Mouse (Mus musculus): ENCODE results near the gene Slc46a3.
"Not testable (repeated sequence)": the region's sequence is repeated elsewhere in the genome, so short reads cannot be mapped to it uniquely, and the experiment has no call there.

The Slc46a3 gene

GRCm38 (mm10) chr5:147894455-147895076, at the start of gene Slc46a3:
Slc46a3 (minus strand) TSS chr5:147894815.
- peak; percentile 91 for DNase-seq (ENCODE audit: low read depth, low spot score)

- DNase-seq (ENCODE audit: low read depth, low spot score), result no peak
These were observed 44.6 kb upstream of the Slc46a3 start for GRCm38 (mm10) chr5:147939226-147939625.

DNA sequence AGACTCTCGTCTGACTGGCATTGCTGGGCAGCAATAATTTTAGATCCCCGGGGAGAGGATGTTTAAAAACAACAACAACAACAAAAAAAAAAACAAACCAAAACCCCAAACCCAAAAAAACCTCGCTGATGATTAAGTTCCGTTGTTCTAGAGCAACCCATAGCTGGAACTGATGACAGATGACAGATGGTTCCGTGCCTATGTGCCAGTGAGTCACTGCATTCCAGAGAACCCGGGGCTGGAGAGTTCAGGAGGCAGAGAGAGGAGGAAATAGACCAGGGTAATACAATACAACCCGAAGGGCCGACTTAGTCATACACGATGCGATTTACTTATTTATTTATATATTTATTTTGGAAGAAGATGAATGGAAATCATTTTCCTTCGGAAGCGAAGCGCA, 40.5 kb upstream of the Slc46a3 start:
- DNase-seq (ENCODE audit: low read depth, low spot score), result no peak

DNA sequence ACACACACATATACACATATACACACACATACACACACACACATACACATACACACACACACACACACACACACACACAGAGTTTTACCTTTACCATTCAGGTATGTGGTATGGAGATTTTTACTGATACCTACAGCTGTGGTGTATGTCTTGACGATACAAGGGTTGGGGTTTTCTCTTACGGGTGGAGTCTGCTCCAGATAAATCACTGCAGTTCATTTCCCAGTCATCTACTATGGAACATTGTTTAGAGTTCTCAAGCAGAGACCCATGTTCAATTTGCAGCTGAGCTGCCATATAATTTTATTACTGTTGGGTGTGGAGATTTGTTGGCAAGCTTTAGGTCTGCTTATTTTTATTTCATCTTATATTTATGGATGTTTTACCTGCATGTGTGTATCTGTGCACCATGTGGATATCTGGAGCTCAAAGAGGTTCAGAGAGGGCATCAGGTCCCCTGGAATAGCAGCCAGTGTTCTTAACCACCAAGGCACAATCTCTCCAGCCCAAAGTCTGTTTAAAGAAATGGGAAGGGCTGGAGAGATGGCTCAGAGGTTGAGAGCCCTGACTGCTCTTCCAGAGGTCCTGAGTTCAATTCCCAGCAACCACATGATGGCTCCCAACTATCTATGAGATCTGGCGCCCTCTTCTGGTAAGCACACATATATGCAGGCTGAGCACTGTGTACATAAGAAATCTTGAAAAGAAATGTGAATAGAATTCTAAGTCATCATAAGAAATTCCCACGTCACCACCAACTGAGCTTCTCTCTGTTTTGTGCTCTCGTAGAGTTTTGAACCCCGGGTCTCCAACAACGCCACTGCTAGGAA, 34.3 kb upstream of the Slc46a3 start:
- DNase-seq (ENCODE audit: low read depth, low spot score), result no peak

DNA sequence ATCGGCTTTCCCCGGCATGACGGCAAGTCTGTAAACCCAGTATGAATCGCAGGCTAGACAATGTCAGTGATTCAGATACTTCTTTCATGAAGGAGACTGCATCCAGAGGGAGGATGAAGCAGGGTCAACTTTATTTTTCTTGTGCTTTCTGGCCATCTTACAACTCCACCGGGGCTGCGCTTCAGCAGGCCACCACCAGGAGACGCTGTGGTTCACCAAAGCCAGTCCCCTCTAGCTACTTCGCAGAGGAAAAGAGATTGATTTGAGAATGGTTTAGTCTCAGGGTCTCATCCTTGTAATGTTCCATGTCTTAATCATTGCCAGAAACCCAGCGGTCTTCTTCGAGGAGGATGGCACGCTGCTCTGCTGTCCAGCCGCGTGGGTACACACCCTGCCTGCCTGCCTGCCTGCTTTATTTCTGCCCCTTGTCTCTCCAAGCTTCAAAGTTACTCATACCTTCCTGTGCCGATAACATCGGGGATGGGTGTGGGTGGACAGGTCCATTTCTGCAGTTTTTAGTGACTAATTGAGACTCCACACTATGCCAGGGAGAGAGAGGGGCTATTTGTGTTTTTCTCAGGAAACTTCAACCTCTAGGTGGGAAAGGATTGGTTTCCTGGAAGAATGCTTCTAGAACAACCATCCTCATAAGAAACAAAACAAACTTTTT, 31.5 kb upstream of the Slc46a3 start:
- DNase-seq (ENCODE audit: low read depth, low spot score), result no peak

- DNase-seq (ENCODE audit: low read depth, low spot score), result no peak
These were observed 30.0 kb upstream of the Slc46a3 start for GRCm38 (mm10) chr5:147924621-147925020.

DNA sequence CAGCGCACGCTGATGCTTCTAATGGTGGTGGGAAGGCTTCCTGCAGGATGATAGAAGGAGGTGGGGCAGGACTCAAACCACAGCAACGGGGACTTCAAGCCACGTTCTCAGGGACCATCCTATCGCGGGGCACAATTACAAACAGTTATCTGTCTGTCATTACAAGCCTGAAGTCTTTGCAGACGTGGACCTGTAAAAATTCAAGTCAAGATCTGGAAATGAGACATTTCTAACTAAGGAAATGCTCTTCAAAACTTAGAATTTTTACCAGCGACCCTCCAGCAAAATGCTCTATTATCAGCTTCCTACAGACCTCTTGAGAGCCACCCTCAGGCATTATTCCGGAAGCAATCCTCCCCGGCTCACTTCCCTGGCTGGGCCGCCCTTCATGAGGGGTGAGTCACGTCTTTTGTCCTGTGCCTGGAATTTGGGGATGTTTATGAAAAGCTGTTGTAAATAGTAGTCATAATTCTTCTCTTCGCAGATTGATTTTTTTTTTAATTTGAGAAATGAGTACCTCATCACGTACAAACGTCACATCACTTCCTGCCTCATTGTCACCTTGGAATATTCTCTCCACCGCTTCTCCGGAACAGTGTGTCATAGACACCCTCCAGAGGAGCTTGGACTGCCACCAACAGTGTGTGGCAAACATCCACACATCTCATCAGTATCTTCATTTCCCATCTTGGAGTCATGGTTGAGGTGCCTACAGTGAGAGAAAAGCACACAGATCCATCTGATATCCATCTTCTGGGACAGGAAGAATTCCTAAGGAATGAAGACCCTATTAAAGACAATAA, 23.6 kb upstream of the Slc46a3 start:
- no peak for DNase-seq (ENCODE audit: low read depth, low spot score)

DNA sequence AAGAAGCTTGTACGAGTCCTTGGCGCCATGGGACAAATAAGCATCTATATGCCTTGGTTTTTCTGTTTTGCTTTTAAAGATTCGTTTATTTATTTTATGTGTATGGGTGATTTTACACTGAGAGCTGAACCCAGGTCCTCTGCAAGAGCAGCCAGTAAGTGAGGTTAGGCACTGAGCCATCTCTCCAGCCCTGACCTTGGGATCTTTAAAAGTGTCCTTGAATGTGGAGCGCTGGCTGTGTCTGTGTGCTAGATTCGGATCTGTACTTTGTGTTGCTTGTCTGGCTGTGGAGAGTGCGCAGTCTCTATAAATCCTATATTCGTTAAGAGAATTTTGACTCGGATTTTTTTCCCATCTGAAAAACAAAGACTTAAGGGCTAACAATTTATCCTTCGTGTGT, 21.6 kb upstream of the Slc46a3 start:
- DNase-seq (ENCODE audit: low read depth, low spot score), result no peak

- no peak for DNase-seq (ENCODE audit: low read depth, low spot score)
These were observed 20.5 kb upstream of the Slc46a3 start for GRCm38 (mm10) chr5:147915038-147915566.

GRCm38 (mm10) chr5:147913241-147913842, 18.7 kb upstream of the Slc46a3 start:
- DNase-seq (ENCODE audit: low read depth, low spot score), result no peak

- no peak for DNase-seq (ENCODE audit: low read depth, low spot score)
These were observed 17.1 kb upstream of the Slc46a3 start for GRCm38 (mm10) chr5:147911744-147912143.

DNA sequence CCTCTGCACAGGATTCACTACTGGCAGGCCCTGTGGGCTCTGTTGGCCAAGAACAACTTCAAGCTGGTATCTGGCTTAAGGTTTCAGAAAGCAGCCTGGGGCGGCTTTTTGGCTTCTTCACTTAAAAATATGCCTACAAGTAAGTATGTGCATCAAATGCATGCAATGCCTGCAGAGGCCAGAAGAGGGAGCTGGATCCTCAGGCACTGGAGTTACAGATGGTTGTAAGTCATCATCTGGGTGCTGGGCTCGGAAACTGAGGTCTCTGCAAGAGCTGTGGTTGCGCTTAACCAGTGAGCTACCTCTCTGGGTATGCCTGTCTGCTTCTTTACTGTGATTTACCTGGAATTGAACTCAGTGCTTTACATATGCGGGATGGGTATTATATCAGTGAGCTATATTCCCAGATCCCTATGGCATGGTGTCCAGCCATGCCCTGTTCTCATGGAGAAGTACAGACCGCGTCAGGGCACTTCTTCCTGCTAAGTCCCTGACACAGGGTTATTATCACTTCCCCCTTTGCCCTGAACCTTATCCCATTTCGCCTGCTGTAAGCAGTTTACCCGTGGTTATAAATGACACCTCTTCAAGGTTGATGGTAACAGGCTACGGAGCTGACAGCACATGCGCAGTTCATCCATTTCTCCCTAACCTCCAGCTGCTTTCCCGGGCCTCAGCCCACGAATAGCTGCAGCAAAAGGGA, 16.3 kb upstream of the Slc46a3 start:
- DNase-seq (ENCODE audit: low read depth, low spot score), result no peak

- no peak for DNase-seq (ENCODE audit: low read depth, low spot score)
These were observed 13.2 kb upstream of the Slc46a3 start for GRCm38 (mm10) chr5:147907851-147908250.

DNA sequence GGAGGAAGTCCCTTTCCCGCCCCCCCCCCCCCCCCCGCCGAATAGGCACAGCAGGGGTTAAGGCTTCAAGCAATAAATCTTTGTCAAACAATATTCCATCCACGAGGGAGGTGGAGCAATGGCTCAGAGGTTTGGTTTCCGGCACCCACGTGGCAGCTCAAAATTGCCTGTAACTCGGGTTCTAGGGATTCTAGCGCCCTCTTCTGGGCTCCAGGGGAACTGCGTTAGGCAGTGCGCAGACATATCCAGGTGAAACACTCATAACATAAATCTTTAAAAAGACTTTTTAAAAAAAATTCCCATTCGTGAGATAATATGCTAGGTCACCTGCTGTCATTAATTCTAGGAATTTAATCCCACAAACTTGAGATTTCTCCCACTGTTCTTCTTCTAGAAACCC, 12.5 kb upstream of the Slc46a3 start:
- DNase-seq (ENCODE audit: low read depth, low spot score), result no peak

GRCm38 (mm10) chr5:147903166-147903565, 8.6 kb upstream of the Slc46a3 start:
- DNase-seq (ENCODE audit: low read depth, low spot score), result no peak

GRCm38 (mm10) chr5:147902008-147902757, 7.6 kb upstream of the Slc46a3 start:
- DNase-seq (ENCODE audit: low read depth, low spot score), result no peak

- no peak for DNase-seq (ENCODE audit: low read depth, low spot score)
These were observed 4.4 kb upstream of the Slc46a3 start for GRCm38 (mm10) chr5:147898968-147899549.

GRCm38 (mm10) chr5:147898254-147898653, 3.6 kb upstream of the Slc46a3 start:
- DNase-seq (ENCODE audit: low read depth, low spot score), result no peak

DNA sequence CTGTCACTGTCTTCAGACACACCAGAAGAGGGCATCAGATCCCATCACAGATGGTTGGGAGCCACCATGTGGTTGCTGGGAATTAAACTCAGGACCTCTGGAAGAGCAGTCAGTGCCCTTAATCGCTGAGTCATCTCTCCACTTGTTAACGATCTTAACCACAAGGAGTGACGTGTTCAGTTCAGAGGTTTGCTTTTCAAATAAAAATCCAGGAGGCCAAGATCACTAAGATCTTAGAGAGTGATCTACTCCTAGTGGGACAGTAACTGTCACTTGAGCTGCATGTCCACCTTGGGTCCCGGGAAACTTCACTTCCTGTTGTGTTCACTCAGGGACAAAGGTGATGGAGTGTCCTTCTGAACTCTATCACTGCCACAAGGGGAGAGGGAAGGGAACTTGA, 1.9 kb upstream of the Slc46a3 start:
- not testable (repeated sequence) for DNase-seq (ENCODE audit: low read depth, low spot score)
